Mouse (Mus musculus) liver, embryonic 15.5 days (tissue): Measurements from ENCODE around the gene Hoxa13. TPM values are rescaled to one million over a fixed set of nuclear protein-coding genes. Genes with fewer than 3 reads are reported as not detected.

ENCODE experiments used
- ATAC-seq: fragments of 200-750 bp; cut with Nextera tagmentation; 2 replicates; pipeline ENCODE4 v1.8.0; 2017; ENCODE audit warnings: moderate number of reproducible peaks, mild to moderate bottlenecking, moderate library complexity; ENCODE audit not compliant: insufficient read depth
- H3K27ac ChIP-seq: fragments of 300-500 bp; sonication (generic); replicated peaks from 2 replicates; pipeline ENCODE4 v1.5.1; 2015; ENCODE audit warnings: mild to moderate bottlenecking, inconsistent platforms
- H3K27me3 ChIP-seq: fragments of 300-500 bp; sonication (generic); 2 replicates; pipeline ENCODE4 v1.6.1; 2015; ENCODE audit warnings: mild to moderate bottlenecking, inconsistent platforms
- H3K36me3 ChIP-seq: fragments of 300-500 bp; sonication (generic); replicated peaks from 2 replicates; pipeline ENCODE4 v1.6.1; 2015; ENCODE audit warnings: moderate library complexity, mild to moderate bottlenecking, inconsistent platforms
- H3K4me1 ChIP-seq: fragments of 300-500 bp; sonication (generic); replicated peaks from 2 replicates; pipeline ENCODE4 v1.6.1; 2015; ENCODE audit warnings: inconsistent platforms
- H3K4me2 ChIP-seq: fragments of 300-500 bp; sonication (generic); 2 replicates; pipeline ENCODE4 v1.6.1; 2015; ENCODE audit warnings: moderate library complexity, mild to moderate bottlenecking, inconsistent platforms
- H3K4me3 ChIP-seq: fragments of 300-500 bp; sonication (generic); replicated peaks from 2 replicates; pipeline ENCODE4 v1.5.1; 2015; ENCODE audit warnings: mild to moderate bottlenecking, inconsistent platforms
- H3K9ac ChIP-seq: fragments of 300-500 bp; sonication (generic); 2 replicates; pipeline ENCODE4 v1.6.1; 2015; ENCODE audit warnings: moderate library complexity, mild to moderate bottlenecking, inconsistent platforms
- H3K9me3 ChIP-seq: fragments of 300-500 bp; sonication (generic); replicated peaks from 2 replicates; pipeline ENCODE4 v1.6.1; 2016; ENCODE audit warnings: inconsistent platforms
- WGBS: fragments of 180-500 bp; shearing (Covaris S2); methylation state at CpG from one replicate; pipeline ENCODE4 v1.1.7; 2015; ENCODE audit warnings: mixed read lengths; ENCODE audit not compliant: insufficient replicate concordance; 5-methylcytosine and 5-hydroxymethylcytosine counted together
- polyA plus RNA-seq: library from polyadenylated mRNA; unstranded; fragments of >200 nt; fragmentation: Nextera tagmentation; extraction: Ambion mirVana; gene quantifications from 2 replicates; pipeline ENCODE4 v1.2.1, GENCODE M21; 2015

The Hoxa13 gene
- polyA plus RNA-seq, 1 experiment from 2014 or later: not detected

DNA sequence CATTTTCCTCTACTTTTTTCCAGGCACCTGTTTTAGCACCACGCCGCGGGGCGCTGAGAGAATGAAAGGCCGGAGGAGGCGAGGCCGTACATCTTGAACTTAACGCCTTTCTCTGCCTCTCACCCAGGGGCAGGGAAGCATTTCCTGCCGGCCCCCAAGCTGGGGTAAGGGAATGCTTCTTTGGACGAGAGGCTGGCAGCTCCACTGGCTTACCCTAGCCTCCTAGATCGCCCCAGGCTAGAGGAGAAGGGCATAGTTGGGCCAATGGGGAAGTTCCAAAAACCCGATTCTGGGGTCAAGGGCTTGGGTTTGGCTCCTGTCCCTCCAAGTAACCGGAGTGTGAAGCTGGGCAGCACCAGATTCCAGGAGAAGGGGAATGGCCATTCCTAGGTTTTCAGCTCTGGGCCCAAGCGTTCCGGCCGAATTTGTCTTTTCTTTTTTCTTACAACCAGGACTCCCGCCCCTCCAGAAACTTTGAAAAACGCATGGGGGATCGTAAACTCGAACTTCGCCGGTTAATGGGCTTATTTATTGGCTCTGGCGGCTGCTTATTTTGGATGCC, 27.6 kb downstream of the Hoxa13 start:
- 4% methylated on average over 23 of the region's 23 CpGs for WGBS
- Histone ChIP-seq H3K27me3 (peaks cover 98% of the 10 kb centered on the region), H3K4me2 (no peak overlapping the region), H3K27ac (no peak overlapping the region), H3K9me3 (no peaks in the 10 kb centered on the region), H3K4me1 (no peaks in the 10 kb centered on the region; the same call in none of the 2 replicates), H3K36me3 (no peaks in the 10 kb centered on the region), H3K4me3 (no peak overlapping the region), H3K9ac (no peak overlapping the region)
- no peak for ATAC-seq

GRCm38 (mm10) chr6:52232568-52232965, 28.1 kb downstream of the Hoxa13 start:
- Histone ChIP-seq H3K4me2 (no peak overlapping the region), H3K27me3 (peaks cover 98% of the 10 kb centered on the region), H3K4me1 (no peaks in the 10 kb centered on the region; the same call in none of the 2 replicates), H3K36me3 (no peaks in the 10 kb centered on the region), H3K9ac (no peak overlapping the region), H3K27ac (no peak overlapping the region), H3K9me3 (no peaks in the 10 kb centered on the region), H3K4me3 (no peak overlapping the region)
- WGBS: under 1% methylated on average over 18 of the region's 18 CpGs
- no peak for ATAC-seq

DNA sequence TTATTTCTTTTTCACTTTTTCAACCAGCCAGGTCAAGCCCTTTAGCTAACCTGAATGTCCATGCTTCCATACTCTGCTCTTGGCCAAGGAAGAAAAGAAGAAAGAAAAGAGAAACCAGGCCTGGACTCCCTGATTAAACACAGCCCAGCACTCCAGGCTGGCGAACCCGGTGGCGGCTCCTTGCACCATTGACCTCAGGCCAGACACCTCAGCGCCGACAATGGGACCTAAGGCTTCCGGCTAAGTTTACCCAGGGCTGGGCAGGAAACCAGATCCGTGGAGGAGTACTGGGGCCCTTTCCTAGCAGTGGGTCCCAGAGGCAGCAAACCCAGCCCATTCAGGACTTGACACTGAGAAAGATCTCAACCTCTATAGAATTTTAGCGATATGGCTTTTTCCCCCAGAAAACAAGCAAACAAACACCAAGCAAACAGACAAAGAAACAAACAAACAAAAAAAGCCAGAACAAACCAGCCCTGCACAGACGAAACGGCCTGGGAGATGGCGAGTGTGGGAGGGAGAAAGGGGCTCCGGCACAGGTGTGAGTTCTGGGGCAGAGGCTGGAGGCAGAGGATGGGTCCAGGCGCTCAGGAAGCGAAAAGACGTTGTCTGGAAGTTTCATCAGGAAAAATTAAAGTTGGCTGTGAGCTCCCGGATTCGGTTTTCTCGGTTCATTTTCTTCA, 28.7 kb downstream of the Hoxa13 start:
- Histone ChIP-seq H3K27ac (no peak overlapping the region), H3K27me3 (peaks cover 98% of the 10 kb centered on the region), H3K36me3 (no peaks in the 10 kb centered on the region), H3K4me2 (no peak overlapping the region), H3K9me3 (no peaks in the 10 kb centered on the region), H3K4me3 (no peak overlapping the region), H3K4me1 (no peaks in the 10 kb centered on the region; the same call in none of the 2 replicates), H3K9ac (no peak overlapping the region)
- WGBS: under 1% methylated on average over 18 of the region's 18 CpGs
- ATAC-seq: no peak

GRCm38 (mm10) chr6:52230516-52231165, 30.0 kb downstream of the Hoxa13 start, which contains the start of gene Hoxa9:
Hoxa9 (minus strand) TSS chr6:52231089.
- Histone ChIP-seq H3K4me3 (no peak within 1 kb of the TSS), H3K9ac (no peak within 1 kb of the TSS), H3K4me1 (no peaks in the 10 kb centered on the region; the same call in none of the 2 replicates), H3K27me3 (peaks cover 98% of the 10 kb centered on the region), H3K9me3 (no peaks in the 10 kb centered on the region), H3K27ac (no peak within 1 kb of the TSS), H3K36me3 (no peaks in the 10 kb centered on the region), H3K4me2 (no peak within 1 kb of the TSS)
- ATAC-seq: no peak
- 3% methylated on average over 21 of the region's 36 CpGs for WGBS

GRCm38 (mm10) chr6:52229558-52230416, 30.9 kb downstream of the Hoxa13 start:
- H3K4me2 ChIP-seq: no peak overlapping the region
- no peak overlapping the region for H3K27ac ChIP-seq
- no peak for ATAC-seq
- H3K4me3 ChIP-seq: no peak overlapping the region
- H3K27me3 ChIP-seq: peaks cover 98% of the 10 kb centered on the region
- WGBS: 2% methylated on average over 44 of the region's 44 CpGs
- H3K9me3 ChIP-seq: no peaks in the 10 kb centered on the region
- no peak overlapping the region for H3K9ac ChIP-seq
- H3K4me1 ChIP-seq: no peaks in the 10 kb centered on the region; the same call in none of the 2 replicates
- no peaks in the 10 kb centered on the region for H3K36me3 ChIP-seq

GRCm38 (mm10) chr6:52228475-52229465, 31.9 kb downstream of the Hoxa13 start:
- H3K27ac ChIP-seq: no peak overlapping the region

GRCm38 (mm10) chr6:52227470-52228222, 33.0 kb downstream of the Hoxa13 start:
- Histone ChIP-seq H3K4me1 (no peaks in the 10 kb centered on the region), H3K27ac (no peak overlapping the region), H3K9ac (no peak overlapping the region), H3K27me3 (peaks cover 98% of the 10 kb centered on the region), H3K4me2 (no peak overlapping the region), H3K9me3 (no peaks in the 10 kb centered on the region), H3K4me3 (no peak overlapping the region), H3K36me3 (no peaks in the 10 kb centered on the region)
- no peak for ATAC-seq
- 24% methylated on average over 11 of the region's 11 CpGs for WGBS

More at GRCm38 (mm10) chr6:52228475-52229465, 31.9 kb downstream of the Hoxa13 start:
- no peak overlapping the region for H3K9ac ChIP-seq
- H3K36me3 ChIP-seq: no peaks in the 10 kb centered on the region
- H3K4me2 ChIP-seq: no peak overlapping the region
- peaks cover 98% of the 10 kb centered on the region for H3K27me3 ChIP-seq
- H3K4me1 ChIP-seq: no peaks in the 10 kb centered on the region; the same call in none of the 2 replicates
- H3K9me3 ChIP-seq: no peaks in the 10 kb centered on the region
- H3K4me3 ChIP-seq: no peak overlapping the region
- WGBS: under 1% methylated on average over 38 of the region's 38 CpGs
- no peak for ATAC-seq

- Histone ChIP-seq H3K27ac (no peak overlapping the region), H3K9me3 (no peaks in the 10 kb centered on the region), H3K27me3 (peaks cover 98% of the 10 kb centered on the region), H3K9ac (no peak overlapping the region), H3K4me1 (0 out of 2 replicates have a peak, but pooled peaks cover 5% of the 10 kb centered on the region), H3K4me3 (no peak overlapping the region), H3K36me3 (no peaks in the 10 kb centered on the region), H3K4me2 (no peak overlapping the region)
- no peak for ATAC-seq
- 7% methylated on average over 26 of the region's 26 CpGs for WGBS
Observed at GRCm38 (mm10) chr6:52226569-52227257, 34.0 kb downstream of the Hoxa13 start.
